Mouse (Mus musculus) lung, adult 2 months (tissue): ENCODE results near the gene Negr1.

Source experiments
- CTCF ChIP-seq: fragments of 200-500 bp; IDR thresholded peaks from 2 replicates; pipeline ENCODE4 v1.5.1; 2011; ENCODE audit warnings: mild to moderate bottlenecking, low read length, control low read depth; ENCODE audit not compliant: insufficient read depth
- POLR2A ChIP-seq: fragments of 200-500 bp; IDR thresholded peaks from 2 replicates; pipeline ENCODE4 v1.6.1; 2011; ENCODE audit warnings: low read depth, mild to moderate bottlenecking, control low read depth, low read length, borderline replicate concordance; ENCODE audit errors: extremely low read depth

DNA sequence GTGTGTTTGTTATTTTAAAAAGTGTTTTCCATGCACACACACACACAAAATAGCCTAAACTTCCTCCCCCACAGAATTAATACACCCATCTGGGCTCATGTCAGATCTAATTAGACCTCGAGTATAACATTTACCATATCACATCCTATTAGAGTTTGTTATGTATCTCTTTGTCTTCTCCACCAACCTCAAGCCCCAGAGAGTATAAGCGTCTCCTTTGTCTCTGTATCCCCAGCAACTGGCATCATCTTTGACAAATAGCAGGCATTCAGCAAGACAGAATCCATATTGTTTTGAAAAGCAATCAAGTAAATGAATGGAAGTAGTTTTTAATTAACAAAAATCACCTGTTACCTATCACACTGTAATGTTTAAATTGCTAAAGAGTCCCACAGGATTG lies 67.0 kb downstream of the Negr1 start:
- TF ChIP-seq CTCF (no peak), POLR2A (no peak)
